Mouse (Mus musculus): ENCODE data around the gene Dlg5.

Gene Dlg5

DNA sequence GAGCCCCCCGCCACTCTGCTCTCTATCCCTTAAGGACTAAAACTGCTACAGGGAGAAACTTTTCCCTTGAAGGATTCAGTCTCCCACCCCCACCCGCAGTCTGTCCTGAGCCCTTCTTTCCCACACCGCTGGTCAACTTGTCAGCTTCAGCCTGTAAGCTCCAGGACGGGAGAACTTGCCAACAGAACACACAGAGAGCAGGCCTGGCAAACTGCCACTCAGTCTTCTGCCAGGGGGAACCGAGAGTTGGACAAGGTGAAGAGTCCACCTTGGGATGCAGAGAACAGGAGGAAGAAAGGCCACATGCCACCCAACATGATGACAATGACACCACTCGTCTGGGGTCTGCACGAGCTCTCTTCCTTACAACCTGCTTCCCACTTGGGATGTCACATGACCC lies 56.1 kb downstream of the Dlg5 start:
- no peak for DNase-seq (ENCODE audit: low spot score)

DNA sequence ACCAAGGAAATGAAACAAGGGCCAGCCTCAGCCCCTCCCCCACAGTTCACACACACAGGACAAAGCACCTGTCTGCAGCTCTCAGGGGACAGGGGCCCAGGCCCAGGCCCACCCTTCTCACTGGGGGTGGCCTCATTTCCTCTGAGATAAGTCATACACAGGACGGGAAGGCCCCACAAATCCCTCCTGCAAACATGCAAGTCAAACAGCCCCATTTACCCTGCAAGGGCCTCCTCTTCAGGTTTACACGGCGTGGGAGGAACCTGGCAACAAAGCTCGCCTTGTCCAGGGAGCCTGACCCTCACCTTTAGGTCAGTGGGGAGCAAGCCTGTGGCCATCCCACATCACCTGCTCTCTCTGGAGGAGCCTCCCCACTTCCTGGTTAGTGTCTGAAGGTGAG lies 60.2 kb downstream of the Dlg5 start:
- DNase-seq (ENCODE audit: low spot score): no peak

- no peak for DNase-seq (ENCODE audit: low spot score)
These were observed 62.8 kb downstream of the Dlg5 start for GRCm38 (mm10) chr14:24182955-24183354.

- peak; percentile 74 for DNase-seq (ENCODE audit: low spot score)
These were observed 63.8 kb downstream of the Dlg5 start for GRCm38 (mm10) chr14:24181811-24182506.

GRCm38 (mm10) chr14:24179466-24179991 lies 66.2 kb downstream of the Dlg5 start:
- no peak for DNase-seq (ENCODE audit: low spot score)

DNA sequence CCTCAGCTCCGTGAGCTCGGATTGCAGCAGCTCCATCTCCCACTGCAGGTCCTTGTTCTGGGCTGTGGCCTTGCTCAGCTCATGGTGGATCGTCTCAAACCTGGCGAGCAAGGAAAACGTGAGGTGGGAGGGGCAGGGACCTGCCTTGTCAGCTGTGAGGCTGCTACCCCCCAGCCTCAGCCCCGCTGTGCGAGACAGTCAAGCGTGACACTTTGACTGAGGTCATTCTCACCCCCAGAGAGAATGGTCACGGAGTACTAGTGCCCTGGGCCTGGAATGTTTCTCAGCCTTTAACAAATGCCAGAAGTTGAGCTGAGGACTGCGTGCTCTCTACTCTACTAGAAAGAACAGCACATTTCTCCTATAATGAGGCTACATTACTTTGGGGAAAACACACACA lies 69.1 kb downstream of the Dlg5 start:
- DNase-seq (ENCODE audit: low spot score): no peak

DNA sequence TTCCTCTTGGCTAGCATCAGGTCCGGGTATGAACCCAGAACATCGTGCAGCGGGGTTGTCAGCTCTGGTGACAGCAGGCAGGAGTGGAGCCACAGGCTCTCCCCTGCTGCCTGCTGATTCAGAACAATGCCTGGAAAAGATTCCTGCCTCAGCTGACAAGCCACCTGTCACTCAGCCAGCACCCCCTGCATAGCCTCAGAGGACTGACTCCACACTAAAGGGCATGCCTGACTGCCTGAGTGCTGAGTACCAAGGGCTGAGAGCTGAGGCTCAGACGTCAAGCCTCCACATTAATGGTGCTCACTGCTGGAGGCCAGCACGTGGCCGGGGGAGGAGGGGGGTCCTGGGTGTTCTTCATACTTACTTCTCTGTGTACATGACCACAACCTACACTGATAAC lies 72.4 kb downstream of the Dlg5 start:
- DNase-seq (ENCODE audit: low spot score): no peak

- DNase-seq (ENCODE audit: low spot score): no peak
These were observed 73.9 kb downstream of the Dlg5 start for GRCm38 (mm10) chr14:24171639-24172311.

DNA sequence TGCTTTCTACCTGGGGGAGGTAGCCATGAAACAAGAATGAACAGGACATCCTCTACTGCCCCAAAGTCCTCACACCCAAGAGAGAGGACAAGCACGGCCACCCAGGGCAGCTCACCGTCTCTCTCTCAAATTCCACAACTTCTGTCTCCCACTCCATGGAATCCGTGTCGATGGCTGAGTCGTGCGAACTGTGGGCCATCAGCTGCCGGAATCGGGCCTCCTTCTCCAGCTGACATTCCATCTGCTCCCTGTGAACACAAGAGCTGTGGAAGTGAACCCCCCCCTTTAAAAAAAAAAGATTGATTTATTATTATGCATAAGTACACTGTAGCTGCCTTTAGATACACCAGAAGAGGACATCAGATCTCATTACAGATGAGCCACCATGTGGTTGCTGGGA lies 79.7 kb downstream of the Dlg5 start:
- no peak for DNase-seq (ENCODE audit: low spot score)

DNA sequence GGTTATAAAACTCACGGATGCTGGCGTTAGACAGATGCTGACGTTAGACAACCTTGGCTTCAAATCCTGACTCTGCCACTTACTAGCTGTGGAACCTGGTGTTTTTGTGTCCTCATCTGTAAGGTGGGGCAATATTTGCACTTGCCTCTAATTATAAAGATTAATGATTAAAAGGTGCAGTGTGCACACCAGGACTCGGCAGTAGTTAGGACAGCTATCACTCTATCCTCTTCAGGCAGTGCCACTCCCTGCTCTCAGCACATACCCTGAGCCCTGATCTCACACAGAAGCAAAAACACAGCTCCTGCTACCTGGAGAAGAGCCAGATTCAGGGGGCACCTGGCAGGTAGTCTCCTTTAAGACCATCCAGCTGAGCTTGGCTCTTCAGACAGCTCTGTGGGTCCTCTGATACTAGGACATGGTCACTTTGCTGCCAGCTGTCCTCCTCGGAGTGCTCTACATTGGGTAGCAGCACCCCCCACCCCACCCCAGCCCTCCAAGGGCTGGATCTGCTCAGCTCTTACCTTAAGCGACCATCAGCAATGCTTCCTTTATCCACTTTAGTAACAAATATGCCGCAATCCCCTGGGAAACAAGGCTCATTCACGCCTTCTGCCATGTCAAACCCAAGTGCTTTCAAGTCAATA lies 80.9 kb downstream of the Dlg5 start:
- DNase-seq (ENCODE audit: low spot score): no peak

DNA sequence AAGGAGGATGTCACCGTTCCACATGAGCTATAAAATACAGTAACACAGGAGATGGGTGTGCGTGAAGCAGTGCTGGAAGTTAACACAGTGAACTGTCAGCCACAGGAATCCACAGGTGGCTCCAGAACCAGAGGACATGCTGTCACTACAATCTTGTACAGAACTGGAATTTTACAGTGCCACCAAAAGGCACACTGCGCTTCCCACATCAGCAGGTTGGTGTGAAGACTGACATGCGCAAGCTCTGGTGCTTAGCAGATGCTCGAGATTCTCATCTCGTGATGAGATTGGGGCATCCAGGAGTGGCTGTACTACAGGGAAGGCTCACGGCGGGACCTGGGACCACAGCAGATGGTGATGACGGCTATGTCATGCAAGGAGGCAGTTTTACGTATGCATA lies 82.9 kb downstream of the Dlg5 start:
- no peak for DNase-seq (ENCODE audit: low spot score)

DNA sequence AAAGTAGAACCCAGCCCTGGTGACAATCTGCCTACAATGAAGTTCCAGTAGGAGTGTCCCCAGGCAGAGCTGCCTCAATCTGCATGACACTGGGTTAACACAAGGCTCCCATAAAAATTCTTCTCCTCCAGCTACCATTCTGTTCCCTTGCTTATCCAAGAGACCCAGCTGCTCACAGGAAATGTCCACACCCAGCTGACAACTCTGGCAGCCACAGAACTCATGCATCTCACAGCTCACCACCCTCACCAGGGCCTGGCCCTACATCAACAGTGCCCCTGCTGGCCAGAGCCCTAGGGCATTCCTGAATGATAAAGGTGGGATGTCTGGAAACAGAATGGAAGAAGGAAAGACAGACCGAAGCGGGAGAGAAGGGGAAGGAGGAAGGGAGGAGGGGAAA lies 96.8 kb downstream of the Dlg5 start:
- DNase-seq (ENCODE audit: low spot score): no peak

- no peak for DNase-seq (ENCODE audit: low spot score)
These were observed 100.9 kb downstream of the Dlg5 start for GRCm38 (mm10) chr14:24144821-24145220.

GRCm38 (mm10) chr14:24144421-24144820 lies 101.3 kb downstream of the Dlg5 start:
- no peak for DNase-seq (ENCODE audit: low spot score)

GRCm38 (mm10) chr14:24142926-24143430 lies 102.7 kb downstream of the Dlg5 start:
- DNase-seq (ENCODE audit: low spot score): no peak

- DNase-seq (ENCODE audit: low spot score): no peak
These were observed 104.0 kb downstream of the Dlg5 start for GRCm38 (mm10) chr14:24141727-24142126.

GRCm38 (mm10) chr14:24140297-24140812 lies 105.4 kb downstream of the Dlg5 start:
- no peak for DNase-seq (ENCODE audit: low spot score)

GRCm38 (mm10) chr14:24136908-24137307 lies 108.8 kb downstream of the Dlg5 start:
- DNase-seq (ENCODE audit: low spot score): no peak

DNA sequence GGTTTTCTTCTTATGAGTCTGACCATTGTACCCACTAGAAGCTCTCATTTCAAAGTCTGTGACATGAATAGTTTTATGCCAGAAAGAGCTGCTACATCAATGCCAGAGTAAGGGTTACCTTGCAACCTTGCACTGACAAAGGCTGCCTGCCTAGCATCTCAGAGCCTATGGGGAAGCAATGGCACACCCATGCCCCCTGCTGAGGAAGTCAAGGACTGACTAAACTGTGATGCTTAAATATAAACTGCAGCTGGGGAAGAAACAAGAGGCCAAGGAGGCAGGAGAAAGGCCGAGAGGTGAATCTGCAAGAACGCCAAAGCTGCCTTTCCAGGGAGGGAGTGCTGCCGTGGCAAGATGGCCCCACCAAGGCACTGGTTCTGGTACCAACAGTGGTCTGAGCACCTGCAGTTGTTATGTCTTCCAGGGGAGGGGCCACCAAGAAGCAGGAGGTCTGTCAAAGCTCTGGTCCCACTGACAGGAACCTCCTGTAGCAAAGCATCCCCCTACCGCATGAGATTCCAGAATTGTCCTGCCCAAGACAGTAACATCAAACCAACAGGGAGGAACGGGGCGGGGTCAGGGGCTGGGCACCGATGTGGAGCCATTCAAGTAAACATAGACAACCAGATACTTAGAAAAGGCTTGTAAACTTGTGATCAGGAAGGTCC lies 111.0 kb downstream of the Dlg5 start:
- no peak for DNase-seq (ENCODE audit: low spot score)

DNA sequence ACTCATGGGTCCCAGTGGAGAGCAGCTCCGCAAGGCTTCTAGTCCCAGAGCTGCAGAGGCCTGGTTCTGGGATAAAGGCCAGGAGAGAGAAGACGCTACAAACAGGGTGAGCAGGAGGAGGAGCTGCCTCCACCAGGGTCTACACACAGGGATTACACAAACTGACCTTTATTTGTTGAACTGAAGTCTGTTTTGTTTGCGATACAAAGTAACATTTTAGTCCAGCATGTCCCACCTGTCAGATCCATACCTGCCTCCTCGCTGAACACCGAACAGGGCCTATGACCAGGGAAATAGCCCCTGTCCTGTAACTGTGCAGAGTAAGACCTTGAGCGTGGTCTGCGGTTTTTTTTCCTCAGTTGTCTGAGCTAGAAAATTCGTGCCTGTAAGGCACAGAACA lies 111.9 kb downstream of the Dlg5 start:
- no peak for DNase-seq (ENCODE audit: low spot score)

DNA sequence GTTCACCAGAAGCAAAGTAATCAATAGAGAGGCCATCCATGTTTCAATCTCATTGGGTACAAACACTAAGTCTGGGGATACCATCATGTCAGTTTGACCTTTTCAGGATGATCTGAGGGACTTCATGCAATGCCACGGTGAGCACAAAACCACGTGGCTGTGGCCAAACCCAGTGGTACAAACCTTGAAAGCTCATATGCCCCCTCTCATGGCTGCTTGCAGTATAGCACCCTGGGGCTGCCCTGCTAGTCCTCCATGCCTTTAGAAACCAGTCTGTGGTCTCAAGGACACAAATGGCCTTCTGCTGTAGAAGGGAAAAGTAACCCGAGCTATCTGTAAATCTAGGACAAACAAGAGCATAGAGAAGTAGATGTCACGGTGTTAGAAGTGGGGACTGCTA lies 113.6 kb downstream of the Dlg5 start:
- peak; percentile 24 for DNase-seq (ENCODE audit: low spot score)

GRCm38 (mm10) chr14:24125069-24125468 lies 120.7 kb downstream of the Dlg5 start:
- DNase-seq (ENCODE audit: low spot score): no peak
